Mouse (Mus musculus) cerebellum, postnatal 36 days (tissue): Measurements from ENCODE around the gene Mvb12a.

ENCODE experiments used
- DNase-seq, 2 experiments: peaks; one replicate each; pipeline ENCODE4 v3.0.0; 2021 to 2022; ENCODE audit warnings: mixed read lengths in 2 of 2

Mvb12a gene

GRCm38 (mm10) chr8:71542632-71543343, at the start of gene Mvb12a:
TSS of gene Mvb12a (plus strand) at chr8:71542922.
- DNase-seq = peak; percentile 96

- peak; percentile 85 to 88 for DNase-seq
Measured at GRCm38 (mm10) chr8:71495039-71495438, 47.7 kb upstream of the Mvb12a start.

GRCm38 (mm10) chr8:71495811-71496210, 46.9 kb upstream of the Mvb12a start:
- DNase-seq = peak in 1 of 2 experiments; percentile 18

DNA sequence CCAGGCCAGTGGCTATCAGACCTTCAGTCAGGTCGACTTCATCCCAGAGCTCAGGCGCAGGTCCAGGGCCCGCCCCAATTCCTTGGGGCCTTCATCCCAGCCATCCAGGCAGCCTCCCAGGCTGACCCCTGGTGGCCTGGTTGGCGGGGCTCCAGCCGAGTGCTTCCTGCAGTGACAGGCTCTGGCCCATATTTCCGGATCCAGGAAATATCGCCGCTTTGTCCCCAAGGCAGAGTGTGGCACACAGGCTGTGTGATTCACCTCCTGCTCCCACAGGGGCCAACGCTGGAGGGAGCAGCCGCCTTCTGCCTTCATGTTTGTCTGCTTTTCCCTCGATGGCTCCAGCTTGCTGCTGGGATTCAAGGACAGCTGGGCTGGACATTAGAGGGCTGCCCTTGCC, 46.2 kb upstream of the Mvb12a start:
- peak; percentile 74 to 80 for DNase-seq

DNA sequence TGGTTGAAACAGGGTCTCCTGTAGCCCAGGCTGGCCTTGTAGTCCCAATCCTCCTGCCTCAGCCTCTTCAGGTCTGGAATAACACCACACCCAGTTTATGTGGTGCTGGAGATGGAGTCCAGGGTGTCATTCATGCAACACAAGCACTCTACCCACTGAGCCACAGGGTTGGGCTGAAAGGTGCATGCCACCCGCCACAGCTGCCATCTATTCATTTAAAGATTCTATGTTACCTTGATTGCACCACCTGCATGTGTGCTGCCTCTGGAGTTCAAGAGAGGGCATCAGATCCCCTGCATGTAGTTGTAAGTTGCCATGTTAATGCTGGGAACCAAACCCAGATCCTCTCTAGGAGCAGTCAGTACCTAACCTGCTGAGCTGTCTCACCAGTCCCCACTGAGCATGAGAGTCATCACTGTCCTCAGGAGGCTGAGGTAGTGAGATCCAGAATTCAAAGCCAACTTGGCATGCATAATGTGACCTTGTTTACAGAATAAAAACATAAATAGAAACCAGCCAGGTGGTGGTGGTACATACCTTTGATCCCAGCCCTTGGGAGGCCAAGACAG, 45.6 kb upstream of the Mvb12a start:
- peak in 1 of 2 experiments; percentile 46 for DNase-seq

DNA sequence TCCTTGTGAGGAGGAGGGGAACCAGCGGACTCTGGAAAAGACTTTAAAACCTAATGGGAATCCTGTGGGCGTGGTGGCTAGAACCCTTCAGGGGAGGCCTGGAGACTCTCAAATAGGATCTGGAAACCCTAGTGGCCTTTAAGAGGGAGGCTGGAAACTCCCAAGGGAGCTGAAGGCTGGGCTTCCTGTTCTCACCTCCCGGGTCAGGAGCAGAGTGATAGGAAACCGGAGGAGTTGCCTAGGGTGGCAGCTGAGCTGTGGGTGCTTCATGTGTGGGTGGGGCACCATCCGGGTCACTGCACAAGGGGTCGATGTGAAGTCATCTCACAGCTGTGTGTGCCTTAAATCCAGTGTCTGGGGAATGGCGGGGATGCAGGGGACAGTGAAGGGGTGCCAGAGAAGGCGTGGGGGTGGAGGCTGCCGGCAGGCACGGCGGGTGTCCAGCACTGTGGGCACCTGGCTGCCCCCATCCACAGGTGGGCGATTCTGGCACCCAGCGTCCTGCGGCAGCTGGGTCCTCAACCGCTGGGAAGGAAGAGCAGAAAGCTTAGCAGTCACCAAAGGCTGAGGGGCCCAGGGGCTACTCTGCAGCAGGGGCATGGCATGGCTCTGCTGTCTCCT, 44.7 kb upstream of the Mvb12a start:
- DNase-seq = peak in 1 of 2 experiments; percentile 9

DNA sequence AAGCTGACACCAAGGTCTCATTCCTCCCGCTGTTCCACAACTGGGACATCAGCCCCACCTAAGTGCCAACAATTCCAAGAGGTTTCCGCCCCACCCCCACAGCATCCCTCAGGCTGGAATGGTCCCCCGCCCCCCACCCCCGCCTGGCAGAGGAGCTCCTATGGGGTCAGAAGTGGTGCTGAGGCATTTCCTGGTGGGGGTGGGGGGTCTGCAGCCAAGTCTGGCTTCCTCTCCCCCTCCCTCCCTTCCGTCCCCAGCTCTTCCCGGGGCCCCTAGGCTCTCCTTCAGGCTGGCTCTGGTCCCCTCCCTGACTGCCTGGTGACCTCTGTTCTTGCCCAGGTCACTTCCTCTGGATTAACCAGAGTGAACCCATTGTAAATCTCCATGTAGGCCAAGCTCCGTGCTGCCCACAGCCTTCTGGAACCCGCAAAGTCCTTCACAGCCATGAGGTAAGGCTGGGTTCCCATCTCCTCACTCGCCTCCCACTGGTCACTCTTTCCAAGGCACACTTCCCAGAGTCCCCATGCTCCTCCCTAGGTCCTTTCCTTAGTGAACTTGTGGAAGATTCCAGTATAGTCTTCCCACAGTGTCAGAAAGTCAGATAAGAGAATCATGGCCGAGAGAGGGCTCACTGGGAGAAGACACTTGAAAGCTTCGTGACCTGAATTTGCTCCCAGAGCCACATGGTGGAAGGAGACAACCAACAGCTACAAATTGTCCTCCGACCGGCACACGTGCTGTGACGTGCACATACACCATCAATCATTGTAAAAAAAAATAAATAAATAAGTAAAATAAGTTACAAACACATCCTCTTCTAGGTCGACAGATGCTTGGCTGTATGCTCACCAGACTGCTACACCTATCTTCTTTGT, 43.7 kb upstream of the Mvb12a start:
- DNase-seq = no peak

- no peak for DNase-seq
Measured at GRCm38 (mm10) chr8:71504349-71504748, 38.4 kb upstream of the Mvb12a start.

DNA sequence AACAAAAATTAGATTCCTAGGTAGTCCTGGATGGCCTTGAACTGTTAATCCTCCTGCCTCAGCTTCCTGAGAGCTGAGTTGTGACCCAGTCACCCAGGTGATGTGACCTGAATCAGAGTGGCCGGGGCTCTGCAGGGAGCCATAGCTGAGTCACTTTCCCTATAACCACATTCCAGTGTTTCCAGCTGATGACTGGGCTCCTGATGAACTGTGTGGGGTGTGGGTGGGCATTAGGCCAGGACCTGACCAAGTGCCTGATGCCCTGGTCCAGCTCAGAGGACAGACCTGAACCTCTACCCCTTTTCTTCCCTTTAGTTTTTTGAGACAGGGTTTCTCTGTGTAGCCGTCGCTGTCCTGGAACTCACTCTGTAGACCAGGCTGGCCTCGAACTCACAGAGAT, 37.4 kb upstream of the Mvb12a start:
- DNase-seq = no peak

GRCm38 (mm10) chr8:71505979-71506378, 36.7 kb upstream of the Mvb12a start:
- peak; percentile 59 to 73 for DNase-seq

DNA sequence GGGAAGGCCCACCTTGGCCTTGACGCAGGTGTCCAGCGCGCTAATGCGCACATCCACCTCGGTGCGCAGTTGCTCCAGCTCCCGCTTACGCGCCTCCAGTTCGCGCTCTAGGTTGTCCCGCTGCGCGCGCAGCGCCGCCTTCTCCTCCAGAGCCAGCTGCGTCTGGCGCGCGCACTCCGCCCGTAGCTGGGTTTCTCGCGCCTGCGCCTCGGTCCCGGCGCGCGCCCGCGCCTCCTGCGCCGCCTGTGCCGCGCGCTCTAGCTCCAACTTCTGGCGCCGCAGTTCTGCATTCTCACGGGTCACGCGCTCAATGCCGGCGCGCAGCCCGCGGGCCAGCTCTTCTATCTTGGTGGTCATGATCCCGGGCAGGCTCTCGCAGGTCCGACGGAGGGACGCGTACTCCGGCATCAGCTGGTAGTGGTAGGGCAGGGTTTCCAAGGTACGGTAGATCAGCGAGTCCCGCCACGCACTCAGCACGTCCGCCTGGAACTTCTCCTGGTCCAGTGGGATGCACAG, 35.1 kb upstream of the Mvb12a start:
- DNase-seq = peak; percentile 75 to 83

- DNase-seq = no peak
Measured at GRCm38 (mm10) chr8:71509316-71509715, 33.4 kb upstream of the Mvb12a start.

DNA sequence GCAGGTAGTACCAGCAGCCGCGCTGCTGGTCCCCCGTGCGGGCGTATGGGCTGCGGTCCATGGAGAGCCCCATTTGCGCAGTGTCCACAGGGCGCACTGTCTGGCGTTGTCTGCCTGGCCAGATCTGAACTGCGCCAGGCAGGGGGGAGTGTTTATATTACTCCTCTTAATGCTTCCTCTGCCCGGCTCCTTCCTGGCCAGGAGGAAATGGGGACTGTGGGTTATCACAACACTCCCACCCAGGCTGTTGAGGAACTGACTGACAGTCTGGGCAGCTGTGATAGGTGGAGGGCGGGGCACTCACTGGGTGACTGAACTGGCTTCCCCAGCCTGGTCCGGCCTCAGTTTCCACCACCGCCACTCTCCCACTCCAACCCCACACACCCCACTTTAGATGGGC, 31.1 kb upstream of the Mvb12a start, which contains the start of gene Plvap:
TSS of gene Plvap (minus strand) at position 109 of the 400 bp plus-strand sequence.
- DNase-seq = no peak

- DNase-seq = no peak
Measured at GRCm38 (mm10) chr8:71513018-71513754, 29.5 kb upstream of the Mvb12a start.

GRCm38 (mm10) chr8:71515043-71515442, 27.7 kb upstream of the Mvb12a start:
- no peak for DNase-seq

DNA sequence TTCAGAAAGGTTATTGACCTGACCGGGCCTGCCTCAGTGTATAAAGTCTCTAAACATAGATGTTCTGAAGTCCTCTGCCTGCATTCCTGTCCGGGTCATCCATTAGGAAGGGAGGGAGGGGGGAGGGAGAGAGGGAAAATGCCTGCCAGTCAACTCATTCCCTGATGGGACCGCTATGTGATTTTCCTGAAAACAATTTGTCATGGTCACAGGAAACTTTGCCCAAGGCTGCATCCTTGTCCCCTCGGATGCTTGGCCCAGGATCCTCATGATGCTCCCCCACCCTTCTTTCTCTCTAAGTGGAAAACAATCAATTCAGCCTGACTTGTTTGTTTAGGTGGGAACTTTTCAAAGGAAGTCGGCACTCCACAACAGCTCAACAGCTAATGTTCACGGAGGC, 25.9 kb upstream of the Mvb12a start:
- no peak for DNase-seq

DNA sequence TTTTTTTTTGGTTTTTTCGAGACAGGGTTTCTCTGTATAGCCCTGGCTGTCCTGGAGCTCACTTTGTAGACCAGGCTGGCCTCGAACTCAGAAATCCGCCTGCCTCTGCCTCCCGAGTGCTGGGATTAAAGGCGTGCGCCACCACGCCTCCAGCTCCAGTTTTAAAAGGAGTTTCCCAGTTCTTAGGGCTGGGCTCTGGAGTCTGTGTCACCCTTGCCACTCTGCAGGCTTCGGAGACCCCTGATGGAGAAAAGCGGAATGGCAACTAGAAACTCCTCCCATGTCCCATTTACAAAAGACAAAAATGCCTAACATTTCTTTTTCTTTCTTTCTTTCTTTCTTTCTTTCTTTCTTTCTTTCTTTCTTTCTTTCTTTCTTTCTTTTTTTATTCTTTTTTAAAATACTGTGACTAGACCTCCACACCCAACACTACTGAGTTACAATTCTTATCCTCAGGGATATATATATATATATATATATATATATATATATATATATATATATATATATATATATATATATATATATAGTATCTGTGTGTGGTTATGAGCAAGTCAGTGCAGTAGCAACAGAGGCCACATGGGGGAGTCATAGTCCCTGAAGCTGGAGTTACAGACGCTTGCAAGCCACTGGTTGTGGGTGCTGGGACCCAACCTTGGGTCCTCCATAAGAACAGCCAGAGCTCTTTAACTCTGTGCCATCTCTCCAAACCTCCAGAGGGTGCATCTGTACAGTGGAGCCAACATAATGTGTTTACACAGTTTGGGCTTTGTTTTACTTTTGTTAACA, 23.5 kb upstream of the Mvb12a start:
- DNase-seq = peak; percentile 52 to 55

DNA sequence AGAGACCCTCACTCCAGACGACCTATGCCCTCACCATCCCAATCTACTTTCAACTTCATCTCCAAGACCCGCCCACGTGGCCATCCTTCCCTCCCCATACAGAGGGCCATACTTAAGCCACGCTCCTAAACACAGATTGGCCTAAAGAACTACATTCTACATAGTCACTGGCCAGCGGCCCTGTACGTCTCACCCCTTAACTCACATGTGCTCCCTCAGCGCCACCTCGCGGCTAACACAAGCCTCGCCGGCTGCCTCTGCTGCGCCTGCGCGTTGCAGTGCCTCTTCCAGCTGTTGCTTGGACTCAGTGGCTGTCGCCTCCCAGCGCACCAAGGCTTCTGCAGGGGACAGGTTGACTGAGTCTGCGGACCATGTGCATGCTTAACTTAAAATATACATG, 21.1 kb upstream of the Mvb12a start:
- DNase-seq = peak; percentile 92 to 93

GRCm38 (mm10) chr8:71525226-71526050, 17.3 kb upstream of the Mvb12a start, which contains the start of gene Ccdc194:
TSS of gene Ccdc194 (minus strand) at chr8:71525711.
- no peak for DNase-seq

- no peak for DNase-seq
Measured at GRCm38 (mm10) chr8:71526272-71526671, 16.4 kb upstream of the Mvb12a start.
